Mouse (Mus musculus) testis, adult 2 months (tissue): ENCODE results near the gene Atg13. TPM values are rescaled to one million over a fixed set of nuclear protein-coding genes. Genes with fewer than 3 reads are reported as not detected.

Source experiments
- H3K27ac ChIP-seq: fragments of 200-500 bp; 2 replicates; pipeline ENCODE4 v1.5.1; 2012; ENCODE audit warnings: low read depth, low read length; ENCODE audit not compliant: control insufficient read depth, insufficient read depth
- H3K27me3 ChIP-seq: fragments of 200-500 bp; 2 replicates; pipeline ENCODE4 v1.6.1; 2012; ENCODE audit warnings: mild to moderate bottlenecking, low read length, moderate library complexity; ENCODE audit not compliant: control insufficient read depth, insufficient read depth
- H3K36me3 ChIP-seq: fragments of 200-500 bp; 2 replicates; pipeline ENCODE4 v1.6.1; 2012; ENCODE audit warnings: mild to moderate bottlenecking, low read length; ENCODE audit not compliant: control insufficient read depth, insufficient read depth
- H3K4me1 ChIP-seq: fragments of 200-500 bp; 2 replicates; pipeline ENCODE4 v1.6.1; 2012; ENCODE audit warnings: low read length; ENCODE audit not compliant: control insufficient read depth, insufficient read depth
- H3K4me3 ChIP-seq: fragments of 200-500 bp; 2 replicates; pipeline ENCODE4 v1.5.1; 2012; ENCODE audit warnings: low read depth, mild to moderate bottlenecking, low read length, moderate library complexity, mixed read lengths; ENCODE audit not compliant: control insufficient read depth
- CTCF ChIP-seq: fragments of 200-500 bp; IDR thresholded peaks from 2 replicates; pipeline ENCODE4 v1.5.1; 2012; ENCODE audit warnings: low read depth, mild to moderate bottlenecking, inconsistent platforms, low read length, moderate library complexity; ENCODE audit not compliant: control insufficient read depth, insufficient read depth, insufficient replicate concordance
- POLR2A ChIP-seq: fragments of 200-500 bp; IDR thresholded peaks from 2 replicates; pipeline ENCODE4 v1.6.1; 2012; ENCODE audit warnings: low read depth, mild to moderate bottlenecking, inconsistent platforms, low read length, moderate library complexity; ENCODE audit not compliant: control insufficient read depth
- polyA plus RNA-seq: library from polyadenylated mRNA; depleted of rRNA; stranded (reverse); fragments of >200 nt; gene quantifications from 2 replicates; pipeline ENCODE4 v1.2.3, GENCODE M21; 2012

The Atg13 gene
- polyA plus RNA-seq, 1 experiment = 37.5 TPM

- H3K36me3 ChIP-seq = no peaks in the 10 kb centered on the region; the same call in 1 of the 2 replicates
- TF ChIP-seq POLR2A = no peak
- TF ChIP-seq CTCF = no peak
These were observed 41.0 kb downstream of the Atg13 start for GRCm38 (mm10) chr2:91669326-91669725.

GRCm38 (mm10) chr2:91667747-91668146 lies 42.6 kb downstream of the Atg13 start:
- Histone ChIP-seq H3K27ac (no peak overlapping the region), H3K4me3 (no peak overlapping the region), H3K27me3 (no peaks in the 10 kb centered on the region), H3K4me1 (no peaks in the 10 kb centered on the region), H3K36me3 (no peaks in the 10 kb centered on the region; the same call in 1 of the 2 replicates)
- TF ChIP-seq POLR2A = no peak
- TF ChIP-seq CTCF = no peak

More at GRCm38 (mm10) chr2:91669326-91669725, 41.0 kb downstream of the Atg13 start:
- H3K27me3 ChIP-seq = no peaks in the 10 kb centered on the region
- no peak overlapping the region for H3K27ac ChIP-seq
- H3K4me3 ChIP-seq = no peak overlapping the region
- H3K4me1 ChIP-seq = no peaks in the 10 kb centered on the region

GRCm38 (mm10) chr2:91666386-91666910 lies 43.9 kb downstream of the Atg13 start:
- Histone ChIP-seq H3K27ac (no peak overlapping the region), H3K27me3 (no peaks in the 10 kb centered on the region), H3K36me3 (no peaks in the 10 kb centered on the region; the same call in 1 of the 2 replicates), H3K4me3 (no peak overlapping the region), H3K4me1 (no peaks in the 10 kb centered on the region)
- TF ChIP-seq CTCF (no peak), POLR2A (no peak)

GRCm38 (mm10) chr2:91664780-91665179 lies 45.6 kb downstream of the Atg13 start:
- Histone ChIP-seq H3K36me3 (no peaks in the 10 kb centered on the region; the same call in 1 of the 2 replicates), H3K27me3 (no peaks in the 10 kb centered on the region), H3K4me1 (no peaks in the 10 kb centered on the region)

GRCm38 (mm10) chr2:91660981-91661380 lies 49.4 kb downstream of the Atg13 start:
- TF ChIP-seq POLR2A (no peak), CTCF (no peak)
- H3K27ac ChIP-seq = no peak overlapping the region
- no peaks in the 10 kb centered on the region for H3K27me3 ChIP-seq
- no peaks in the 10 kb centered on the region for H3K4me1 ChIP-seq
- H3K4me3 ChIP-seq = no peak overlapping the region
- H3K36me3 ChIP-seq = peaks cover 5% of the 10 kb centered on the region

More at GRCm38 (mm10) chr2:91664780-91665179, 45.6 kb downstream of the Atg13 start:
- Histone ChIP-seq H3K4me3 (no peak overlapping the region), H3K27ac (no peak overlapping the region)
- TF ChIP-seq CTCF = no peak
- no peak for TF ChIP-seq POLR2A

- Histone ChIP-seq H3K4me3 (no peak overlapping the region), H3K4me1 (no peaks in the 10 kb centered on the region), H3K27me3 (no peaks in the 10 kb centered on the region), H3K27ac (no peak overlapping the region), H3K36me3 (peaks cover 5% of the 10 kb centered on the region)
- TF ChIP-seq CTCF (no peak), POLR2A (no peak)
These were observed 50.7 kb downstream of the Atg13 start for GRCm38 (mm10) chr2:91659657-91660056.

GRCm38 (mm10) chr2:91656774-91657173 lies 53.6 kb downstream of the Atg13 start:
- Histone ChIP-seq H3K4me3 (no peak overlapping the region), H3K4me1 (peaks cover 17% of the 10 kb centered on the region), H3K36me3 (peaks cover 5% of the 10 kb centered on the region), H3K27ac (no peak overlapping the region), H3K27me3 (no peaks in the 10 kb centered on the region)
- TF ChIP-seq CTCF (0 out of 2 replicates have a peak, but pooled peaks have one; percentile 4), POLR2A (no peak)
